Mouse (Mus musculus) gastrocnemius, adult 8-10 months (tissue): ENCODE measurements at regions not wholly inside any gene's neighbourhood (a gene's known extent, or its start where the extent isn't known, plus 50 kb on each side); places are given as distances from the start of the nearest gene placed in this dataset.
A peak's percentile ranks its signal among the peaks of the same experiment; 100 is the strongest.

Source experiments
- DNase-seq, 2 experiments: peaks; one replicate each; pipeline ENCODE4 v3.0.0; 2022; ENCODE audit warnings: low spot score in 2 of 2

DNA sequence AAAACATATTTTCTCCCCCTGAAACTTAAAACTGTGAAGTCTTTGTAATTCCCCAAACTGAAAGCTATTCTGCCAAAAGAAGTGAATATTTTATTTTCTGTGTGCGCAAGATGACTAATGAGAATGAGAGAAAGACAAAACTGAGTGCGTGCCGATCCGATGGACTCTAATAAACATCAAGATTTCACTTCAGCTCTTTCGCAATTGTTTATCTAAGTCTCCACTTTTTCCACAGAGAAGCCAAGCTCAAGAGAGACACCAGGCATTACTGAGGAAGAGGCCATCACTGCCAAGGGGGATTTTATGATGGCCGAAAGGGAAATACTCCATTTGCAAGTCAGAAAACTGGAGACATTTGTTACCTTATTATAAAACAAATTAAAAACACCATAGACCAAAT lies 55.0 kb upstream of the Uqcrfs1 start:
- DNase-seq, result no peak

GRCm38 (mm10) chr13:30600625-30601407 lies 55.7 kb upstream of the Uqcrfs1 start:
- DNase-seq, result no peak

DNA sequence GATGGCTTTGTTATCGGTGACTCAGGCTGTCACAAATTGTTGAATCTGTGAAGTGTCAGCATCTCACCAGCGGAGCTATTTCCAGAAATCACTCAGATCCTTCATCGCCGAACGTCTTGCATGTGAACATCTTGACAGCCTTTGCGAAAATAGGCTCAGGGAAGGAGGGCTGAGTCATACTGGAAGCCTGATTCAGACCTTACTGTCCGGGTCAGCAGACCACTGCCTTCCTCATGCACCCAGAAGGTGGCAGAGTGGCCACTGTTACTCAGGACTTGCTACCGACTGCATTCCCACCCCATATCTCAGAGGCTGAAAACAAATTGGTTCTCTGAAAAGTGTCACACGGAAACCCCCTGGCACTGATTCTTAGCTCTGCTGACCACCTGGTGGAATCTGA lies 55.9 kb upstream of the Dusp22 start:
- DNase-seq, result peak in 1 of 2 experiments; percentile 14

DNA sequence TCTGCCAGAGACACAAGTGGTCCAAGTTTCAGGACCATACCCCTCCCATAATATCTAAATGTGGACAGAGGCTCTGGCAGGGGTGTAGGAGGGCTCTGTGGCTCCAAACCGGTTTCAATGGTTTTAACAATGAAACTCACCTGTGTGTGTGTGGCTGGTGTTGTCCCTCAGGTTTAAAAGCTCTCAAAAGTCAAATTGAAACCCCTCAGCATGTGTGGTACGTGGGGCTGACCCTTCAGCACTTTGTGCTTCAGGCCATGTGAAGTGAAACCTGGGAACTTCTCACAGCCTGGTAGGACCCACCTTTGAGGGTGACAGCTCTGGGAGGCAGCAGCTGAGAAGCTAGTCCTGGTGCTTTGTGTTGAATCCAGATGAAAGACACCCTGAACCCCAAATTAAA lies 52.5 kb upstream of the Dusp22 start:
- DNase-seq, result no peak

DNA sequence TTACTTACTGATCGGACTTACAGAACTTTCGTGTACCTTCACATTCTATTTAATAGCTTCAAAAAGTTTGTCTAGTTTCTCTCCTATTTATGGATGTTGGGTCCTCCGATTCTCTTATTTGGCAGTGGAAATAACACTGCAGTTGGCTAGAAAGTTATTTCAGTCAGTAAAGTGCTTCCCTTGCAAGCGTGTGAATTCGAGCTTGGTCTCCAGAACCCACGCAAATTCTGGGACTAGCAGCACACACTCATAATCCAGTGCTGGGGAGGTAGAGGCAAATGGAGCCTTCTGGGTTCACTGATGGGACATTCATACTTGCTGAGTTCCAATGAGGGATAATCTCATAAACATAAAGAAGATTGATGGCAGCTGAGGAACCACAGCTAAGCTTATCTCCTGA lies 51.9 kb upstream of the Dusp22 start:
- DNase-seq, result no peak

DNA sequence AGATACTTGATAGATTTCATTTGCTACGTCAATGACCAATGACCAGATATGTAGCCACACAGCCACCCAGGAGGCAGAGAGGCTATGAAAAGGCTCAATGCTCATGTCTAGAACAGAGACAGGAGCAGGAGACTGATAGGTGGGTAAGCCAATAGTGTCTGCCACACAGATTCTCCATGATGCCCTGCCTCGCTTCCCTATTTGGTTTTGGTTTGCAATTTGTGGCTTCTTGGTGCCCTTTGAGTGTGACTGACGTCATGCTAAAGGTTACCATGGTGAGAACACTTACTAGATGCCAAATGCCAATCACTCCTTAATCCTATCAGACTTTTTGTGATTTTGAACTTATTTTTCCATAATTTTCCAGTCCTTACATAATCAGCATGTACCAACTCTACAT lies 50.0 kb upstream of the Dusp22 start:
- DNase-seq, result no peak
